Mouse (Mus musculus) embryonic facial prominence, embryonic 14.5 days (tissue): ENCODE data around the gene Adarb2. TPM values are rescaled to one million over a fixed set of nuclear protein-coding genes. Genes with fewer than 3 reads are reported as not detected.

Experiments
- ATAC-seq: fragments of 200-750 bp; cut with Nextera tagmentation; 2 replicates; pipeline ENCODE4 v1.8.0; 2017; ENCODE audit warnings: low read depth, moderate number of reproducible peaks, moderate TSS enrichment
- DNase-seq: peaks from one replicate; pipeline ENCODE4 v3.0.0-alpha.2; 2015; ENCODE audit warnings: low spot score
- H3K27ac ChIP-seq: fragments of 300-500 bp; sonication (generic); replicated peaks from 2 replicates; pipeline ENCODE4 v1.5.1; 2014; ENCODE audit warnings: low read depth, mild to moderate bottlenecking, low read length, moderate library complexity
- H3K27me3 ChIP-seq: fragments of 300-500 bp; sonication (generic); replicated peaks from 2 replicates; pipeline ENCODE4 v1.6.1; 2014; ENCODE audit warnings: low read length; ENCODE audit not compliant: control insufficient read depth, insufficient read depth
- H3K36me3 ChIP-seq: fragments of 300-500 bp; sonication (generic); 2 replicates; pipeline ENCODE4 v1.6.1; 2014; ENCODE audit warnings: low read length, mixed read lengths; ENCODE audit not compliant: control insufficient read depth, insufficient read depth
- H3K4me1 ChIP-seq: fragments of 300-500 bp; sonication (generic); 2 replicates; pipeline ENCODE4 v1.6.1; 2014; ENCODE audit warnings: antibody characterized with exemption, low read length; ENCODE audit not compliant: control insufficient read depth, insufficient read depth
- H3K4me2 ChIP-seq: fragments of 300-500 bp; sonication (generic); 2 replicates; pipeline ENCODE4 v1.6.1; 2014; ENCODE audit warnings: low read depth, mild to moderate bottlenecking, low read length, moderate library complexity, mixed read lengths
- H3K4me3 ChIP-seq: fragments of 300-500 bp; sonication (generic); 2 replicates; pipeline ENCODE4 v1.5.1; 2014; ENCODE audit warnings: low read depth, mild to moderate bottlenecking, low read length
- H3K9ac ChIP-seq: fragments of 300-500 bp; sonication (generic); 2 replicates; pipeline ENCODE4 v1.6.1; 2014; ENCODE audit warnings: low read depth, mild to moderate bottlenecking, low read length, moderate library complexity, mixed read lengths
- H3K9me3 ChIP-seq: fragments of 300-500 bp; sonication (generic); 2 replicates; pipeline ENCODE4 v1.6.1; 2016; ENCODE audit warnings: low read length; ENCODE audit not compliant: control insufficient read depth
- WGBS: fragments of 180-500 bp; shearing (Covaris S2); extraction: QIAGEN DNeasy Blood & Tissue Kit; methylation state at CpG from one replicate; pipeline ENCODE4 v1.1.7; 2014; 5-methylcytosine and 5-hydroxymethylcytosine counted together
- polyA plus RNA-seq: library from polyadenylated mRNA; unstranded; fragments of >200 nt; fragmentation: Nextera tagmentation; extraction: Ambion mirVana; gene quantifications from 2 replicates; pipeline ENCODE4 v1.2.1, GENCODE M21; 2014

Adarb2 gene
- polyA plus RNA-seq, 1 experiment from 2014 or later, result 1.7 TPM

DNA sequence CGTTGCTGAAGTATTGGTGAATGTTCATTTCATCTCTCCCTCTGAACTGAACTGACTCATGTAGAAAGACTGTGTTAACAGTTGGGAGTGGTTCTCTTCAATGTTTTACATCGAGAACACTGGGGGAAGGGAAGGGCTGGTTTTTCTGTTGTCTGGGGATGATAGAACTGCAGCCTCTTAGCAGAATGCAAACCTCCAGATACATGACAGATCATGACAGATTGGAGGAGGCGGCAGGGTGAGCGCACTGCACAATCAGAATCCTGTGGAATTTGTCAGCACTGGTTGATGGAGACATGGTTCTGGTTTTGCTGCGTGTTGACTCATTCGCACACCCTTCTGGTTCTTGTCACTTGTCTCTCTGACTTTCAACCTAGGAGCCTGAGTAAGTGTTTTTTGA is 203.4 kb downstream of the Adarb2 start:
- no peaks in the 10 kb centered on the region for H3K27me3 ChIP-seq
- 57% methylated on average over 6 of the region's 6 CpGs for WGBS
- no peaks in the 10 kb centered on the region for H3K36me3 ChIP-seq
- no peak overlapping the region for H3K27ac ChIP-seq
- H3K9ac ChIP-seq, result no peak overlapping the region
- DNase-seq (no peak), ATAC-seq (no peak)
- no peaks in the 10 kb centered on the region for H3K4me1 ChIP-seq
- no peak overlapping the region for H3K4me3 ChIP-seq
- no peaks in the 10 kb centered on the region for H3K9me3 ChIP-seq
- no peak overlapping the region for H3K4me2 ChIP-seq

DNA sequence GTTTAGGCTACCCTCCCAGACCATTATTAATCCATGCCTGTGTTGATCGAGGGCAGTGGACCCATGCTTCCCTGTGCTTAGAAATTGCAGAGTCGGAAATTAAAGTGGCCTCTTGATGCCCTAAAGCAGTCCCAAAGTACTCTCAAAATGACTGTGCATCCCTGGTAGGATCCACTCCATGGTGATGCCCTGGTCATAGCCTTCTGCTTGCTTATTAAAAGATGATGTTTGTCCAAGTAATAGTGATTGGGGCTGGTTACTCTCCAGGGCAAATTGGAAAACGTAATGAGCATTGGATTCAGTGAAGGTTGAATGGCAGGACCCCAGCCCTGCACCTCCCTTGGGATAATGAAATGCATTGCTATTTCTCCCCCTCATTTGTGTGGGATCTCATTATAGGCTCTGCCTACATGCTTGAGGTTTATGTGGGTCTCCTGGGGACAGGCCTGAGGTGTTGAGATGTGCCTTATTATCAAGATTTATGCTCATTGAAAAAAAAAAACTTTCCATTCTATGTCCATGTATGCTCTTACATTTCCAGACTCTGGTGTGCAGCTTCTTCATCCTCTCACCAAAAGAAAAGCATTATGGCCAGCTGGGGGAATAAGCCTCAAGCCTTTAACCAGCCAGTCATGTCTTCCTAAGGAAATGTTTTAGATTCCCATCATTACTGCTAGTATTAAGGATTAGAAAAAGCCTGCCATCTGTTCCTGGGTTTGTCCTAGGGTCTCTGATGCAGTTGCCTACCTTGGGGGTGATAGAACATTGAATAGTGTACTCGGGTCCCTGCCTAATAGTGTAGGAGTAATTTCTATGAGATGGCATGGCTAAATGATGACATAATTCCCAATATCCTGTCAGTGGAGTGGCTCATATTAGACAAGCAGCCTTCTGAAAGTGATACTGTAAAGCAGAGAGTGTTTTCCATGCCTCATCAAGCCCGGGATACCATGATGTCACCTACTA is 208.0 kb downstream of the Adarb2 start:
- no peak overlapping the region for H3K4me2 ChIP-seq
- ATAC-seq (no peak), DNase-seq (no peak)
- no peak overlapping the region for H3K4me3 ChIP-seq
- no peak overlapping the region for H3K9ac ChIP-seq
- H3K27me3 ChIP-seq, result no peaks in the 10 kb centered on the region
- H3K4me1 ChIP-seq, result no peaks in the 10 kb centered on the region
- H3K27ac ChIP-seq, result no peak overlapping the region
- WGBS, result 71% methylated on average over 5 of the region's 5 CpGs
- H3K36me3 ChIP-seq, result no peaks in the 10 kb centered on the region
- H3K9me3 ChIP-seq, result no peaks in the 10 kb centered on the region

DNA sequence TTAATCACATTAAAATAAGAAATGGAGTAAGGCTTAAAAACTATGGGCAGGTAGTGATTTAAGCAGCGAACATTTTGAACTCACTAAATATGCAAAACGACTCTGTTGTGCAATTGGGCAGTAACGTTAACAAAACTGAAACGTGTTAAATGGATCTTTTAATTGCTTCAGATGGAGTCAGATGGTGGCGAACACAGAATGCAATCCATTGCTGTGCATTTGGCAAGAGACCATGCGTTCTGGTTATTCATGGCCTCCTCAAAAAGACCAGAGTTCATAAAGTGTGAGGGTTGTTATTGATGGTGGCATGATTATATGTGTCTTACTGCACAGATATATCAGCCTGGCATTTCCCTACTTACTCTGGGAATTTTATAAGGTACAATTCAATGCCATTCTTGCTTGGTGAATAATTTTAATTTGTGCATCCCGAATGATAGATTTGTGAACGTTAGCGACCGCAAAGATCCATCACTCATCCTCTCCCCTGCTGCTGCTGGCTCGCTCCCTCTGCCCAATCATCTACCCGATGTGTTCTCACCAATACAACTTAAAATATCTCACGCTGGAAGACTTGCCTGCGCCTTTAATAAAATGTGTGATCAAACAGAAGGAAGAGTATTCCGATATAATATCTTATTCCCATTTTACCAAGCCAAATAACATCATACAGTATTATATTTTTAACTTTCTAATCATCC is 221.5 kb downstream of the Adarb2 start:
- H3K9me3 ChIP-seq, result no peaks in the 10 kb centered on the region
- no peaks in the 10 kb centered on the region for H3K4me1 ChIP-seq
- WGBS, result 90% methylated on average over 15 of the region's 15 CpGs
- H3K4me3 ChIP-seq, result no peak overlapping the region
- H3K27me3 ChIP-seq, result no peaks in the 10 kb centered on the region
- no peak overlapping the region for H3K4me2 ChIP-seq
- no peaks in the 10 kb centered on the region for H3K36me3 ChIP-seq
- ATAC-seq, result no peak
- no peak for DNase-seq
- H3K9ac ChIP-seq, result no peak overlapping the region
- no peak overlapping the region for H3K27ac ChIP-seq

DNA sequence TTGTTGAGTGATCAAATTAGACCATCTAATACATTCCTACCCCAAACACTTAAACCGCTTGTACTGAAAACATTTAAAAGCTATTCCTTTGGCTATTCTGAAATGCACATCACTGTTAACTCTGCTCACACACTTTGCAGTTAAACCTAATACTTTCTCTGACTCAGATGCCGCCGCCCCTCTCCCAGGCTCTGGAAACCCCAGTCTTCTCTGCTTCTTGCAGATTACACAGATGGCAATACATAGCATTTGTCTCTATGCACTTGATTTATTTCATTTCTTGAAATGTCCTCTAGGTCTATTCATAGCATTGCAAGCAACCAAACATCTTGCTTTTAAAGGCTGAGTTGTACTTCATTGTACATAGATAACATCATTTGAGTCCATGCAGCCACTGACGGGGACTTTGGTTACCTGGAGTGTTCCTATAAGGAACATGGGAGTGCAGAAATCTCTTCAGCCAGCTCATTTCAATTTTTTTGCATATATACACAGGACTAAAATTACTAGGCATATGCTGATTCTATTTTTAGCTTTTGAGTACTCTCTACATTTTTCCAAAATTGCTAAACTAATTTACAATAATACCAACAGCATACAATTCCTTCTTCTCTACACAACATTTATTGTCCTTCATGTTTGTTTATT is 236.6 kb downstream of the Adarb2 start:
- no peaks in the 10 kb centered on the region for H3K36me3 ChIP-seq
- no peaks in the 10 kb centered on the region for H3K27me3 ChIP-seq
- H3K4me2 ChIP-seq, result no peak overlapping the region
- no peaks in the 10 kb centered on the region for H3K4me1 ChIP-seq
- DNase-seq (no peak), ATAC-seq (no peak)
- H3K27ac ChIP-seq, result no peak overlapping the region
- H3K4me3 ChIP-seq, result no peak overlapping the region
- 87% methylated on average over 4 of the region's 4 CpGs for WGBS
- H3K9me3 ChIP-seq, result no peaks in the 10 kb centered on the region
- no peak overlapping the region for H3K9ac ChIP-seq

DNA sequence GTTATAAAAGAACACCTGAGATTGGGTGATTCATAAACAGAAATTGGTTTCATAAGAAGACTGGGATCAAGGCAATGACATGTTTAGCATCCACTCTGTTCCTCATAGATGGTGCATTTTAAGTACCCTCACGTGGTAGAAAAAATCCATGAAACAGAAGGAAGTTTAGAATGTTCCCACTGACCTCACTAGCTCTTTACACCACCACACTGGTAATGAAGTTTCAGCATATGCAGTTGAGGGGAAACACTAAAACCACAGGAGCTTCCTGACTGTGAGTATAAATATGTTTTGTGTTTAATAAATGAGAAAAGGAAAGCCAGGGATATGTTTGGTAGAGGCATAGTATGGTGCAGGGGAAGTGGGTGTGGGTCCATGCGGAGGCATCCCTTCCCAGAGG is 242.7 kb downstream of the Adarb2 start:
- ATAC-seq (no peak), DNase-seq (no peak)
- Histone ChIP-seq H3K36me3 (no peaks in the 10 kb centered on the region), H3K4me3 (no peak overlapping the region), H3K4me2 (no peak overlapping the region), H3K9ac (no peak overlapping the region), H3K9me3 (no peaks in the 10 kb centered on the region), H3K27ac (no peak overlapping the region), H3K27me3 (no peaks in the 10 kb centered on the region), H3K4me1 (no peaks in the 10 kb centered on the region)
- 71% methylated on average over 2 of the region's 2 CpGs for WGBS

DNA sequence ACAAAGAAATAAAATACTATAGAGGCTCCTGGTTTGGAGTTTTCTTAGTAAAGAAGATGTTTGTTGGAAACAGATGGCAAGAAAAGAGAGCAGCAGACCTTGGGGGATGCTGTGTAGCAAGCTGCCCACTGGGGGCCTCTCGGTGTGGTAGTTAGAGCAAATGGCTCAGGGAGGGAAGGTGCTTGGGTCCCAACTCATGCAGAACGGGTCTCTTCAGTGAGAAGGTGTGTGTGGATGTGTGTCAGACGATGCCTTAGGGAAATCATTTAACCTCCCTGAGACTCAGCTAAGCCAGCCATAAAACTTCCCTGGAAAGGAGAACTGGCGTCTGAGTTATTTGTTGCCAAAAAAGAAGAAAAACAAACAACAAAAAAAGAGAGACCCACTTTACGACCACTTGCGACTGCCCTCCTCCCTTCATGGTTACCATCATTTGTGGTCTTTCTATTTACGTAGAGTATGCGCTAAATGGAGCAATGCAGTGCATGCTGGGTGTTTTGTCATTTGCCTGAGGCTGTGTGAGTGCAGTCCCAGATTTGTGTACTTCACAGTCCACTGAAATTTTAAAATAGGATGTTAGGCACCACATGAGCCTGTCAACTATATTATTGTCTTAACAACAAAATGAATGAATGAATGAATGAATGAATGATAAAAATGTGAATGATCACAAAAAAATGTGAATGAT is 245.7 kb downstream of the Adarb2 start:
- Histone ChIP-seq H3K4me3 (no peak overlapping the region), H3K36me3 (no peaks in the 10 kb centered on the region), H3K4me2 (no peak overlapping the region), H3K9ac (no peak overlapping the region), H3K27me3 (no peaks in the 10 kb centered on the region), H3K27ac (no peak overlapping the region), H3K9me3 (no peaks in the 10 kb centered on the region), H3K4me1 (0 out of 2 replicates have a peak, but pooled peaks cover 4% of the 10 kb centered on the region)
- WGBS, result 52% methylated on average over 8 of the region's 8 CpGs
- DNase-seq, result no peak
- no peak for ATAC-seq

DNA sequence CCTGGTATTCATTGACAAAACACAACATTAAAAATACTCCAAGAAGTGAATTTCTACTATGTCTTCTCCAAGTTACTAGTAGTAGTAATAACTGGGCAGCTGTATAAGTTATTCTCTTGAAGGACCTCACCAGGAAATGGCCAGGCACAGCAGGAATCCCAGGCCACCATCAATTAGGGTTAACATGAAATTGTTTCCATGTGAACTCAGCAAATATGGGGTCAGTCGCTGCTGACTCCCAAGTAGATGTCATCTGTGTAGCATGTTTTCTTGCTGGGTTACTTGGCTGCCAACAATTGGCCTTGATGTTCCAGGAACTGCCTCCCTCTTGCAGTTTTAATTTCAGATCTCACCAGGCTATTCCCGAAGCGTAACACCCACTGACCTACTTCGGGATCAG is 248.9 kb downstream of the Adarb2 start:
- WGBS, result 38% methylated on average over 4 of the region's 4 CpGs

DNA sequence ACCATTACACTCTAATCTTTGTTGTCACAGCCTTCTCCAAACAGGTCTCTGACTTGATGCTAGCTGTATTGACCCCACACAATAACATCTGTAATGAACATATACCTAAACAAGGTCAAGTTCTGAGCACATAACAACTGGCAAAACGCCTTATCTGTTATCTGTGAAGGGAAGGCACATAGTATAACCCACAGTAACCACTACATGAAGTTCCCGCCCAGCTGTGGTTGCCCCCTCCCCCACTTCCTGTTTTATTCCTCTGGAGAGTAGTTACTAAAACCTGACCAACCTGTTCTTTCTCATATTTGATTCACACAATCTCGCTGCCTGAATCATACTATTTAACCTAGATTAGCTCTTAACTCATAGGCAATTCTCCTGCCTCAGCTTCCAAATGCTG is 254.2 kb downstream of the Adarb2 start:
- H3K27me3 ChIP-seq, result no peaks in the 10 kb centered on the region
- H3K36me3 ChIP-seq, result no peaks in the 10 kb centered on the region
- no peak overlapping the region for H3K4me2 ChIP-seq
- 65% methylated on average over 3 of the region's 3 CpGs for WGBS
- H3K4me3 ChIP-seq, result no peak overlapping the region
- no peak overlapping the region for H3K9ac ChIP-seq
- 0 out of 2 replicates have a peak, but pooled peaks cover 4% of the 10 kb centered on the region for H3K4me1 ChIP-seq
- H3K27ac ChIP-seq, result no peak overlapping the region
- no peaks in the 10 kb centered on the region for H3K9me3 ChIP-seq
- ATAC-seq, result no peak
- no peak for DNase-seq

More for the DNA sequence above, 248.9 kb downstream of the Adarb2 start:
- Histone ChIP-seq H3K36me3 (no peaks in the 10 kb centered on the region), H3K9me3 (no peaks in the 10 kb centered on the region), H3K4me1 (0 out of 2 replicates have a peak, but pooled peaks cover 4% of the 10 kb centered on the region), H3K4me2 (no peak overlapping the region), H3K4me3 (no peak overlapping the region), H3K9ac (no peak overlapping the region), H3K27ac (no peak overlapping the region), H3K27me3 (no peaks in the 10 kb centered on the region)
- ATAC-seq (no peak), DNase-seq (no peak)
